Mouse (Mus musculus): Measurements from ENCODE around the gene Ets2.

- no peak for TF ChIP-seq CTCF (IDR thresholded peaks at IDR 0.05)
- TF ChIP-seq POLR2A (IDR thresholded peaks at IDR 0.05; ENCODE audit: insufficient read depth, low read depth, low read length): no peak
- TF ChIP-seq EP300 (IDR thresholded peaks at IDR 0.05; ENCODE audit: insufficient read depth, low read depth, low read length): no peak
Observed at GRCm38 (mm10) chr16:95702562-95703545, 979 bp downstream of the Ets2 start.
